Mouse (Mus musculus): ENCODE results near the gene Thsd7a.

Gene Thsd7a

GRCm38 (mm10) chr6:12693239-12693638 lies 56.0 kb downstream of the Thsd7a start:
- in situ Hi-C loops (cut with MboI, MseI): no loop called here

GRCm38 (mm10) chr6:12649633-12650032 lies 99.6 kb downstream of the Thsd7a start:
- in situ Hi-C loops (cut with MboI, MseI): no loop called here

- in situ Hi-C loops (cut with MboI, MseI): no loop called here
Observed at GRCm38 (mm10) chr6:12628637-12629246, 120.5 kb downstream of the Thsd7a start.

GRCm38 (mm10) chr6:12606638-12607246 lies 142.5 kb downstream of the Thsd7a start:
- in situ Hi-C loops (cut with MboI, MseI): no loop called here

- in situ Hi-C loops (cut with MboI, MseI): no loop called here
Observed at GRCm38 (mm10) chr6:12602927-12603326, 146.3 kb downstream of the Thsd7a start.

- in situ Hi-C loops (cut with MboI, MseI): no loop called here
Observed at GRCm38 (mm10) chr6:12602161-12602560, 147.0 kb downstream of the Thsd7a start.

- in situ Hi-C loops (cut with MboI, MseI): no loop called here
Observed at GRCm38 (mm10) chr6:12584456-12584855, 164.8 kb downstream of the Thsd7a start.

- in situ Hi-C loops (cut with MboI, MseI): no loop called here
Observed at GRCm38 (mm10) chr6:12581143-12581542, 168.1 kb downstream of the Thsd7a start.

- in situ Hi-C loops (cut with MboI, MseI): no loop called here
Observed at GRCm38 (mm10) chr6:12575619-12576216, 173.5 kb downstream of the Thsd7a start.

GRCm38 (mm10) chr6:12572202-12572601 lies 177.0 kb downstream of the Thsd7a start:
- in situ Hi-C loops (cut with MboI, MseI): no loop called here

GRCm38 (mm10) chr6:12565136-12565535 lies 184.1 kb downstream of the Thsd7a start:
- in situ Hi-C loops (cut with MboI, MseI): no loop called here

- in situ Hi-C loops (cut with MboI, MseI): no loop called here
Observed at GRCm38 (mm10) chr6:12562336-12562735, 186.9 kb downstream of the Thsd7a start.

GRCm38 (mm10) chr6:12560500-12560899 lies 188.7 kb downstream of the Thsd7a start:
- in situ Hi-C loops (cut with MboI, MseI): no loop called here

- in situ Hi-C loops (cut with MboI, MseI): no loop called here
Observed at GRCm38 (mm10) chr6:12555114-12556099, 193.8 kb downstream of the Thsd7a start.

GRCm38 (mm10) chr6:12551176-12551575 lies 198.0 kb downstream of the Thsd7a start:
- in situ Hi-C loops (cut with MboI, MseI): no loop called here

GRCm38 (mm10) chr6:12550054-12550655 lies 199.1 kb downstream of the Thsd7a start:
- in situ Hi-C loops (cut with MboI, MseI): no loop called here

- in situ Hi-C loops (cut with MboI, MseI): no loop called here
Observed at GRCm38 (mm10) chr6:12544096-12544495, 205.1 kb downstream of the Thsd7a start.

- in situ Hi-C loops (cut with MboI, MseI): no loop called here
Observed at GRCm38 (mm10) chr6:12542496-12542895, 206.7 kb downstream of the Thsd7a start.

GRCm38 (mm10) chr6:12519121-12519520 lies 230.1 kb downstream of the Thsd7a start:
- in situ Hi-C loops (cut with MboI, MseI): no loop called here

GRCm38 (mm10) chr6:12518283-12518903 lies 230.8 kb downstream of the Thsd7a start:
- in situ Hi-C loops (cut with MboI, MseI): no loop called here

- in situ Hi-C loops (cut with MboI, MseI): no loop called here
Observed at GRCm38 (mm10) chr6:12517726-12518125, 231.5 kb downstream of the Thsd7a start.
